Mouse (Mus musculus): Measurements from ENCODE around the gene Nploc4. TPM values are rescaled to one million over a fixed set of nuclear protein-coding genes. Genes with fewer than 3 reads are reported as not detected.
"Not testable (repeated sequence)": the region's sequence is repeated elsewhere in the genome, so short reads cannot be mapped to it uniquely, and the experiment has no call there.

The Nploc4 gene
- total and polyA plus RNA-seq, 3 experiments: 40.6 to 115 (median 50.4) TPM

DNA sequence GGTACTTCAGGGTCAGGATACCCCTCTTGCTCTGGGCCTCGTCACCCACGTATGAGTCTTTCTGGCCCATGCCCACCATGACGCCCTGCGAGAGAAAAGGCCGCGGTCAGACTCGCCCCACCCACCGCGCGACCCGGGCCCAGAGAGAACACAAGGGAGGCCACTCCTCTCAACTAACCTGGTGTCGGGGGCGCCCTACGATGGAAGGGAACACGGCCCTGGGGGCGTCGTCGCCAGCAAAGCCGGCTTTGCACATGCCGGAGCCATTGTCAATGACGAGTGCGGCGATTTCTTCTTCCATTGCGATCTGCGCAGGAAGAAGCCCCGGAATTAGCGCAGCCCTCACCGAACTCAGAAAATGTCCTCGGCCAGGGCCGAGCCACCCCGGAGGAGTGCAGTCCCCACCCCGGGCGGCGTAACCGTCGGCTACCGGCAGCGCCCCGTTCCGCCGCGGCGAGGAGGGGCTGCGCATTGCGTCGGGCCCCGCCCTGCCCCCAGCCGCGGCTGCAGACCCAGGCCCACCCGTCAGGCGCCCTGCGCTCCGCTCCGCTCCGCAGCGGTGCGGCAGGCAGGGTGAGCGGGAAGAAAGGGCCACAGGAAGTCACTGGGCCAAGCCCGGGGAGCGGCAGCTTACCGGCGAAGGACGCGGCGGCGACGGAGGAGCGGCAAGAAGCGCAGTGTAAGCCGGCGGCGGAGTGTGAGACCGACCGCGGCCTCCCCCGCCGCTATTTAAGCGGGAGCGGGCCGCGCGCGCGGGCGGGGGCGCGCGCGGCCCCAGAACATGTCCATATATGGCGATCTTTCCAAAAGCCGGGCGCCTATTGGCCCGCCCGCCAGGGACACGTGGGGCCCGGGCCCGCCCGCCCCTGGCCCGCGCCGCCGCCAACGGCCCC lies 89.5 kb downstream of the Nploc4 start, which contains the start of gene Actg1 (continued):
- TF ChIP-seq ELF1 (IDR thresholded peaks at IDR 0.05; ENCODE audit: low read depth, low read length) (no peak), MAZ (IDR thresholded peaks at IDR 0.05; ENCODE audit: low read depth, low read length) (no peak), MEF2A (IDR thresholded peaks at IDR 0.05; ENCODE audit: borderline replicate concordance, low read depth, low read length) (0 out of 2 replicates have a peak, but pooled peaks have one; percentile 45), CHD2 (IDR thresholded peaks at IDR 0.05; ENCODE audit: low read length) (peak; percentile 60; the same call in 1 of the 2 replicates), SMC3 (IDR thresholded peaks at IDR 0.05; ENCODE audit: low read depth, low read length) (no peak), ZKSCAN1 (IDR thresholded peaks at IDR 0.05; ENCODE audit: borderline replicate concordance, low read depth, low read length) (no peak), EP300 (IDR thresholded peaks at IDR 0.05; ENCODE audit: low read length) (no peak), POLR2A (IDR thresholded peaks at IDR 0.05; ENCODE audit: low read depth, low read length) (peak; percentile 96)

- DNase-seq (ENCODE audit: extremely low read depth): no peak
- dilution Hi-C loops (cut with MboI; ENCODE audit: extremely low pct_ligation_motif_present, extremely low pct_unique_long_range_greater_than_20kb, low sequenced_read_pairs): no loop called here
- Histone ChIP-seq H3K36me3 (replicated peaks in 1 of 2; ENCODE audit: control insufficient read depth in 1 of 2, insufficient read depth in 1 of 2, low read length in 1 of 2) (peaks cover 18 to 22% of the 10 kb centered on the region in 2 experiments), H3K27me3 (replicated peaks) (no peaks in the 10 kb centered on the region), H3K79me2 (replicated peaks; ENCODE audit: control insufficient read depth, extremely low read depth, insufficient read depth, poor library complexity, severe bottlenecking) (peaks cover 17% of the 10 kb centered on the region), H3K9me3 (replicated peaks; ENCODE audit: low read length) (no peaks in the 10 kb centered on the region), H3K9ac (ENCODE audit: insufficient read depth, low read depth) (peak overlapping the region; percentile 97), H3K4me1 (ENCODE audit: control insufficient read depth in 1 of 2, insufficient read depth in 2 of 2) (peaks cover 14 to 37% of the 10 kb centered on the region in 2 experiments), H3K27ac (ENCODE audit: insufficient read depth, low read depth) (no peak overlapping the region), H3K4me3 (replicated peaks in 1 of 3; ENCODE audit: low read depth in 2 of 3, low read length in 2 of 3, poor library complexity in 1 of 3) (peak overlapping the region; percentile 81 to 98 (median 92)), H3K4me2 (ENCODE audit: insufficient read depth, low read depth, poor library complexity, severe bottlenecking) (peak overlapping the region; percentile 76)
- in situ Hi-C loops (cut with MboI; ENCODE audit: low pct_ligation_motif_present, low pct_unique_long_range_greater_than_20kb, low sequenced_read_pairs): no loop called here
- TF ChIP-seq MAZ (IDR thresholded peaks at IDR 0.05; ENCODE audit: low read depth, low read length) (no peak), CHD1 (IDR thresholded peaks at IDR 0.05; ENCODE audit: low read depth, low read length) (peak; percentile 68; the same call in 1 of the 2 replicates)
These were observed 90.2 kb downstream of the Nploc4 start for GRCm38 (mm10) chr11:120347301-120347700.

GRCm38 (mm10) chr11:120346383-120347034 lies 91.0 kb downstream of the Nploc4 start:
- Histone ChIP-seq H3K4me3 (replicated peaks in 1 of 3; ENCODE audit: low read depth in 2 of 3, low read length in 2 of 3, poor library complexity in 1 of 3) (peak overlapping the region; percentile 1 to 60 (median 59)), H3K4me1 (ENCODE audit: control insufficient read depth in 1 of 2, insufficient read depth in 2 of 2) (peaks cover 14 to 31% of the 10 kb centered on the region in 2 experiments), H3K36me3 (replicated peaks in 1 of 2; ENCODE audit: control insufficient read depth in 1 of 2, insufficient read depth in 1 of 2, low read length in 1 of 2) (peaks cover 18 to 22% of the 10 kb centered on the region in 2 experiments), H3K4me2 (ENCODE audit: insufficient read depth, low read depth, poor library complexity, severe bottlenecking) (peak overlapping the region; percentile 52), H3K79me2 (replicated peaks; ENCODE audit: control insufficient read depth, extremely low read depth, insufficient read depth, poor library complexity, severe bottlenecking) (peaks cover 17% of the 10 kb centered on the region)
- H3K27ac ChIP-seq (ENCODE audit: insufficient read depth, low read depth); in situ Hi-C loops (cut with MboI; ENCODE audit: low pct_ligation_motif_present, low pct_unique_long_range_greater_than_20kb, low sequenced_read_pairs); H3K27me3 ChIP-seq (replicated peaks); DNase-seq (ENCODE audit: extremely low read depth); dilution Hi-C loops (cut with MboI; ENCODE audit: extremely low pct_ligation_motif_present, extremely low pct_unique_long_range_greater_than_20kb, low sequenced_read_pairs); H3K9ac ChIP-seq (ENCODE audit: insufficient read depth, low read depth); H3K9me3 ChIP-seq (replicated peaks; ENCODE audit: low read length): not testable (repeated sequence)
- TF ChIP-seq POLR2A (IDR thresholded peaks at IDR 0.05; ENCODE audit: low read depth, low read length): peak; percentile 13; the same call in 1 of the 2 replicates
- TF ChIP-seq POLR2AphosphoS2 (IDR thresholded peaks at IDR 0.05; ENCODE audit: low read depth, low read length): peak; percentile 51; the same call in 1 of the 2 replicates

Measured in CH12.LX (cell line).